Mouse (Mus musculus): ENCODE data around the gene Creg2.
"Not testable (repeated sequence)": the region's sequence is repeated elsewhere in the genome, so short reads cannot be mapped to it uniquely, and the experiment has no call there.

The Creg2 gene

GRCm38 (mm10) chr1:39651241-39651548 lies at the start of gene Creg2:
Gene Creg2, minus strand, starts transcription at chr1:39651474.
- DNase-seq (ENCODE audit: low spot score) = no peak

GRCm38 (mm10) chr1:39700599-39701273 lies 49.5 kb upstream of the Creg2 start:
- no peak for DNase-seq (ENCODE audit: low spot score)

- no peak for DNase-seq (ENCODE audit: low spot score)
These were observed 47.2 kb upstream of the Creg2 start for GRCm38 (mm10) chr1:39698456-39698855.

GRCm38 (mm10) chr1:39695198-39695597 lies 43.9 kb upstream of the Creg2 start:
- DNase-seq (ENCODE audit: low spot score) = no peak

- DNase-seq (ENCODE audit: low spot score) = no peak
These were observed 43.5 kb upstream of the Creg2 start for GRCm38 (mm10) chr1:39694756-39695155.

GRCm38 (mm10) chr1:39691974-39692373 lies 40.7 kb upstream of the Creg2 start:
- no peak for DNase-seq (ENCODE audit: low spot score)

- DNase-seq (ENCODE audit: low spot score) = no peak
These were observed 39.8 kb upstream of the Creg2 start for GRCm38 (mm10) chr1:39691061-39691460.

GRCm38 (mm10) chr1:39688573-39688972 lies 37.3 kb upstream of the Creg2 start:
- no peak for DNase-seq (ENCODE audit: low spot score)

GRCm38 (mm10) chr1:39687279-39687678 lies 36.0 kb upstream of the Creg2 start:
- DNase-seq (ENCODE audit: low spot score) = no peak

GRCm38 (mm10) chr1:39685841-39686240 lies 34.6 kb upstream of the Creg2 start:
- DNase-seq (ENCODE audit: low spot score) = no peak

- no peak for DNase-seq (ENCODE audit: low spot score)
These were observed 30.4 kb upstream of the Creg2 start for GRCm38 (mm10) chr1:39681638-39682037.

- no peak for DNase-seq (ENCODE audit: low spot score)
These were observed 29.3 kb upstream of the Creg2 start for GRCm38 (mm10) chr1:39680546-39680945.

GRCm38 (mm10) chr1:39678883-39679282 lies 27.6 kb upstream of the Creg2 start:
- DNase-seq (ENCODE audit: low spot score) = no peak

GRCm38 (mm10) chr1:39676221-39676876 lies 25.1 kb upstream of the Creg2 start:
- no peak for DNase-seq (ENCODE audit: low spot score)

- no peak for DNase-seq (ENCODE audit: low spot score)
These were observed 21.3 kb upstream of the Creg2 start for GRCm38 (mm10) chr1:39672362-39673105.

- DNase-seq (ENCODE audit: low spot score) = no peak
These were observed 19.1 kb upstream of the Creg2 start for GRCm38 (mm10) chr1:39670211-39670935.

GRCm38 (mm10) chr1:39666751-39667252 lies 15.5 kb upstream of the Creg2 start:
- DNase-seq (ENCODE audit: low spot score) = no peak

GRCm38 (mm10) chr1:39664039-39664625 lies 12.9 kb upstream of the Creg2 start:
- no peak for DNase-seq (ENCODE audit: low spot score)

- DNase-seq (ENCODE audit: low spot score) = no peak
These were observed 11.8 kb upstream of the Creg2 start for GRCm38 (mm10) chr1:39663050-39663449.

- DNase-seq (ENCODE audit: low spot score) = no peak
These were observed 5.8 kb upstream of the Creg2 start for GRCm38 (mm10) chr1:39656976-39657529.

GRCm38 (mm10) chr1:39654901-39655300 lies 3.6 kb upstream of the Creg2 start:
- not testable (repeated sequence) for DNase-seq (ENCODE audit: low spot score)

GRCm38 (mm10) chr1:39653028-39653427 lies 1.8 kb upstream of the Creg2 start:
- DNase-seq (ENCODE audit: low spot score) = no peak
